Mouse (Mus musculus): Measurements from ENCODE around the gene Clpb. TPM values are rescaled to one million over a fixed set of nuclear protein-coding genes. Genes with fewer than 3 reads are reported as not detected.

Gene Clpb
- total RNA-seq, 2 experiments from 2014 or later = 3.2 to 18.4 TPM

DNA sequence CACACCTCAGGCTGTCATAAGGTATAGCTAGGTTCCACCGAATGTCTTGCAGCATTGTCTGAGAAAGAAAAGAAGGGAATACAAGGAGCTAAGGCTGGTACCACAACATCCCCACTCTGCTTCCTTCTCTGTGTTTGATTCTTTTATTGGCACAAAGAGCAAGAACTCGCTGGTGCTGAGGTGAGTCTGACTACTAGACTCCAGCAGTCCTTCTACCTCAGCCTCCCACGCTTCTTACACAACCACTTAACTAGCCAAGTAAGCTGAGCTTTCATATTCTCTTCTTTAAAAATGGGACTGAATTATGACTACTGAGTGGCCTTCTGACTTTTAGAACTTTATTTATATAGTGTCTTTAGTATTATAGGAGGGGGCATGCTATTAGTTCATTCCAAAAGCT is 56.9 kb downstream of the Clpb start:
- no peak for ATAC-seq (ENCODE audit: poor library complexity, severe bottlenecking)

DNA sequence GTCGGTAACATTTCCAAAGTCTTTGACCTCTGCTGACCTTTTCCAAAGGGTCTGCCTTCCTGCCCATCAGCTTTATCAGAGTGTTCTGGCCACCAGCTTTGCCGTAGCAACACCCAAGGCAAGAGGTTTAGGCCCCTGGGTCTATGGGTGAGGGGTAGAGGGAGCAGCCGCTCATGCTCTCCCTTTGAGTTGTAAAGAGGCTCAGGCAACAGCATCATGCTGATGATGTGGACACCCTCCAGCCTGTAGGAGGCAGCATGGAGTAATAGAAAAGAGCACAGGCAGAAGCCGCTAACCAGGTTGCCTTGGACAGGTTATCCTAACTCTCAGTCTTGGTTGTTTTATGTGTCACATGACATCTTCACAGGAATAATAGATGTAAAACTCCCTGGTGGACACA is 61.6 kb downstream of the Clpb start:
- no peak; the same call in 1 of the 2 replicates for ATAC-seq (ENCODE audit: poor library complexity, severe bottlenecking)

DNA sequence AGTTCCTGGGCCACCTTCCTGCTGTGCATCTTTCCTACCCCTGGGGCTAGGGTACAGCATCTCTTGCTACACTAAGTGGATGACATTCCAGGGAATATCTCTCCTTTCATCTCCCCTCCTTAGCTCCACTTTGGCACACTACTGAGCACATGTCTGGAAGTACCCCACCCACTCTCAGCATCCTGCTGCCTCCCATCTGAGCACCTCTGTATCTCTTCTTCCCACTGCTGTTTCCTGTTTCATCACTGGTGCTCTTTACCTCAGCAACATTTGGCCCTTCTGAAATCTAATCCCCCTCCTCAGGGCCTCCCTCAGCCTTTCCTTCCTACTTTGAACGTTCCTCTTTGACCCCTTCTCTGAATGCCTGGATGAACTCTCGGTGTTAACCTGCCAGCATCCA is 63.5 kb downstream of the Clpb start:
- ATAC-seq (ENCODE audit: poor library complexity, severe bottlenecking) = no peak

DNA sequence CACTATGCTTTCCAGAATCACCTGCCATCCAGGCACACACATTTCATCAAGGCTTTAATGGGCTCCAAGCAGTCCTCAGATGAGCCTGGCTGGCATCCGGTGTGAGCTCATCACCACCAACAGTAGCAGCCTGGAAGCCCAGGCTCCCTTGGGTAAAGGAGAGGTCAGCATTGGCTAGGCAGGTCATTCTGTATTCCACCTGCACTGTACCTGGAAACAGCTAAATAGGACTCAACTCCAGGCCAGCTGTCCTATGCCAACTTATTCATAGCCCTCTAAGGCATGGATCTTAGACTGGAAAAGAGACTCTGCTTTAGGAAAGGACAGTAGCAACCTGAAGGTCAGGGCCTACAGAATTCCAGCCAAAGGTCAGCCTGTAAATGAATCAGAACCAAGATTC is 68.7 kb downstream of the Clpb start:
- no peak for ATAC-seq (ENCODE audit: poor library complexity, severe bottlenecking)

DNA sequence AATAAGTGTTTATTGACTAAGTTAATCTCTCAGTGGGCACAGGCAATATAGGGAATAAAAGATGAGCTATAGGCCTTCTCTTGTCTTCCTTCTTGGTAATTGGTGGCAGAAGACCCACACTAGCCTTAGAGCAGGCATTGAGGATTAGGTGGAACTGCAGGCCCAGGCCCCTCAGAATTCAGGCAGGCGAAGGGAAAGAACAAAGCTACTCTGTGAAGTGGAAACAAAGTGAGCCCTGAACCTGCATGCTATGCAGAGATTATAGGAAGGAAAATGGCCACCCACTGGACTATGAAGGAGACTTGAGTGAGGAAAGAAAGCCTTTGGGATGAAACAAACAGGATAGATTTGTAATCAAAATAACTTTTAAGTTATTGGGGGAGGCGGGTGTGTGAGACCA is 69.6 kb downstream of the Clpb start:
- no peak for ATAC-seq (ENCODE audit: poor library complexity, severe bottlenecking)

DNA sequence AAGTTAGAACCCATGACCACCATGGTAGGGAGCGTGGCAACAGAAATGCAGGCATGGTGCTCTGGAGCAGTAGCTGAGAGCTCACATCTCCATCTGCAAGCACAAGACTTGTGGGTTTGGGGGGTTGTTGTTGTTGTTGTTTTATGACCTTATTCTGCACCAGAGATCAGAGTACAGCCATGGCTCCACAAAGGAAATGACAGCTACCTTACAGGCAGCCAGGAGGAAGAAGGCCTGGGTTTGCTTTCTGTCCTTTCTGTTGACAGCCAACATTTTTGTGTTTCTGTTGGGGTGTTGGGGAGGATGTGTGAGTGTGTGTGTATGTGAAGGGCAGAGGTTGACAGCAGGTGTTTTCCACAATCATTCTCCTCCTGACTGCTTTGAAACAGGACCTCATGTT is 71.9 kb downstream of the Clpb start:
- ATAC-seq (ENCODE audit: poor library complexity, severe bottlenecking) = no peak

DNA sequence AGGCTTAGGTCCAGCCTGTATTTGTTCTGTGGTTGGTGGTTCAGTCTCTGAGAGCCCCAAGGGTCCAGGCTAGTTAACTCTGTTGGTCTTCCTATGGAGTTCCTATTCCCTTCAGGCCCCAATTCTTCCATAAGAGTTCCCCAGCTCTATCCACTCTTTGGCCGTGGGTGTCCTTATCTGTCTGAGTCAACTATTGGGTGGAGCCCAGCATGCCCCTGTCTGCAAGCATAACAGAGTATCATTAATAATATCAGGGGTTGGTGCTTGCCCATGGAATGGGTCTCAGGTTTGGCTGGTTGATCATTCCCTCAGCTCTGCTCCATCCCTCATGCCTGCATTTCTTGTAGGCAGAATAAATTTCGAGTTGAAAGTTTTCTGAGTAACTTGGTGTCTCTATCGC is 74.3 kb downstream of the Clpb start:
- no peak for ATAC-seq (ENCODE audit: poor library complexity, severe bottlenecking)

DNA sequence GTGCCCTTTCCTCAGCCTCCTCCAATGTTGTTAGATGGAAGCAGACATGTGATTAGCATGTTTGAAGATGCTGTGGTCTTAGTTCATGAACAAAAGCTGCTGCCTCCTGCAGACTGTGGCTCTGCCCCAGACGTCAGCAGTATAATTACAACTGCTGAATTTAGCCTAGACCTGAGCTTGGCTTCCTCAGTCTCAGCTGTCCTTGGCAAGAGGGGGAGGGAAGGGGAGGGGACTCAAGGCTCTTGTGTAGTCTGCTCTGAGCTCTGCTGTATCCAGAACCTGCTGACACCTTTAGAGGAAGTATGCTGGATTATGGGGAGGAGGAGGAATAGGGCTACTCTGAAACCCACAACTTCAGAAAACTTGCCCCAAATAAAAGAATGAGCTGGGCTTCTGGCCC is 76.2 kb downstream of the Clpb start:
- no peak for ATAC-seq (ENCODE audit: poor library complexity, severe bottlenecking)

DNA sequence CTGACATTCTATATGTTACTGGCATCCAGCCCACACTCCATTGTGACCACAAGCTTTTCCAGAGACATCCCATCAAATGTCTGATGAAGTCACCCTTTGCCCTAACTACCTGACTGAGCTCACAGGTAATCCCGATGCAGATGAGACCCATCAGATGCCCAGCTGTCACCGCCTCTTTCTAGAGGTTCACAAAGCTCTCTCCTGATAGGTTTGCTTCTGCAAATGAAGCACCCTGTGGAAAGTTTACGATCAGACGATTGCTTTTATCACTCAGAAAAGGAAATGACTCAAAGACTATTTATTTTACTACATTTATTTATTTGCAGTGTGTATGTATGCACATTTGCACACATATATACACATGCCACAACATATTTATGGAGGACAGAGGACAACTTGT is 80.1 kb downstream of the Clpb start:
- no peak for ATAC-seq (ENCODE audit: poor library complexity, severe bottlenecking)

DNA sequence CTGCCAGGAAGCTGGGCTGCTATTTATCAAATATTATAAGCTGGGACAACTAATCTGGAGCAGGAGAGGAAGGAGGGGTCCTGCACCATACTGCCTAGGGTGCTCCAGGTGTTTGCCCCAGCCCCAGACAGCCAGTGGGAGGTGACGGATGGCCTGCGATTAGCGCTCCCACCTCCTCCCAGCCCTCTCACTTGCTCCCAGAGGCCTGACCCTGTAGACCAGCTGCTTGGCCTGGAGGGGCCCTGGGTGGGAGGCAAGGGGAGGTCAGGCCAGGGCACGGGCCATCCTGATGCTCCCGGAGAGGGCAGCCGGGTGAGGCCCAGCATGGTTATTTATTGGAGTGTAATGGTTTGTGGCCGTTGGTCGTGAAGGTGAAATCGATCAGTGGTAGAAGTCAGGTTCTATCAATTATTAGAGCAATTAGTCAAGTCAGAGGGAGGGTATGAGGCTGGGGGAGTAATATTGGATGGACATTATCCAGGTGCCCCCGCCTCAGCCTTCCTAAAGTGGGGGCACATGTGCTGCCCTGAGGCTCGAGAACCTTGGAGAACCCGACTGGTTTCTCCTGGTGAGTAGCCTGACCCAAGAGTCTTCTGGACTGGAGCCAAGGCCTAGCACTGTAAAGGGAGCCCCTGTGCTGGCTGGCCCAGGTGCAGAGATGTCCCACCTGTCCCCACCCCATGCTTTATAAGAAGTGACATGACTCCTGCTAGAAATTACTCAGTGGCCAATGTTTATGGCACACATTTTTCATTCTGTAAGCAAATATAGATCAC is 83.3 kb downstream of the Clpb start:
- no peak for ATAC-seq (ENCODE audit: poor library complexity, severe bottlenecking)

DNA sequence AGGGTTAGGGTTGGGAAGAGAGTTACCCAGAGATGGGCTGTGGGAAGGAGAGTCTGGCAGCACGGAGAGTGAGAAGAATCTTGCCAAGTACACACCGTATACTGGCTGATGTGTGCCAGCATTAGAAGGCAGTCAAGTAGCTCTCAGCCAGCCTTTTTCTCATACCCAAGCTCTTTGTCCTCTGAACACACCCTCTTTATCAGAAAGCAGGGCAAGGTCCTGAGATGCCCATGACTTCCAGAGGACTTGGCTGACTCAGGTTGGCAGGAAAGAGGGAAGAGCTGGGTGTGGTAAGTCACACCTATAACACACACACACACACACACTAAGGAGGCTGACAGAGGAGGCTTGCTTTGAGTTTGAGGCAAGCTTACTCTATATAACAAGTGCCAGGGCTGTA is 86.8 kb downstream of the Clpb start:
- ATAC-seq (ENCODE audit: poor library complexity, severe bottlenecking) = no peak

DNA sequence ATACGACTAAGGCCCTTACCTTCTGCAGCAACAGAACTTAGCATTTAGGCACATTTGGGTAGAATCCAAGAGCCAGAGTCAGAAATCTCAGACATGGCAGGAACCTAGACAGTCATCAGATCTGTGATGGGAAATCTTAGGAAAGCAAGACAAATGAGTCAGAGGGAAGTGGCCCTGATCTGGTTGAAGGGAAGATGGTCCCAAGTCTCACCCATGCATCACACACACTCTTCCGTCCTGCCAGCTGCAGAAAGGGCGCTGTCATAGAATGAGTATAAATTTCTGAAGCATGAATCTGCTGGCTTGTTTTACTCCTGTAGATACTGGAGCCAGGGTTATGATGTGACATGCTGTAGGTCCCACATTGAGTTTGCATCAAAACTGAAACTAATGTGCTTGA is 88.9 kb downstream of the Clpb start:
- ATAC-seq (ENCODE audit: poor library complexity, severe bottlenecking) = no peak

DNA sequence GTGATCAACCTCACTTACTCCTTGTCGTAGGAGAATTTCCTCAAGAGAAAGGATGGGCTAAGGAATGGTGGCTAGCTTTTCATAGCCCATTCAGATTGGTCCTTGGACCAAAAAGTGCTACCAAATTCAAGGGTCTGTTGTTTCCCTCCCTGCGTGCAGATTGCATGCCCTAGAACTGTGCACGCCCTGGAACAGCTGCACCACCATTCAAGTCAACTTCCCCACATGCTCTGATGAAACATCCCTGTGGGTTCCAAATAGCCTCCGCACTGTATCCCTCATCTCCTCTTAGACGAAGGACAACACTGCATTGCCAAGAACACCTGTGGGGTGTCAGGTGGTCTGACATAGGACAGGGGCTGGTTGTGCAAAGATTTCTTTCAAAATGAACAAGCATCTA is 90.1 kb downstream of the Clpb start:
- ATAC-seq (ENCODE audit: poor library complexity, severe bottlenecking) = no peak

DNA sequence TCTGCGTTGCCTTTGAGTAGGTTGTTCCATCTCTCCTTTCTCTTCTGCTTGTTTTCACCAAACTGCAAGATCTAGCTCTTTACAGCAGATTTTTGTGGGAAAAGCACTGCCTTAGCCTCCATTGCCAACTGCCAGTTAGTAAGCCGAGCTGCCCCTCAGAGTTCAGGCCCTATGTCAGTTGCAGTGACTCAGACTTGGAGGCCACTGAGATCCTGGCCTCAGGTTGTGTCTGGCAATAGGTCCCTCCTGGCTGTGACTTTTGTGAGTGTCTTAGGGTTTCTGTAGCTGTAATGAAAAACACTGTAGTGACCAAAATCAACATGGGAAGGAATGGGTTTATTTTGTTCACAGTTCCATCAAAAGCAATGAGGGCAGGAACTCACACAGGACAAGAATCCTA is 91.0 kb downstream of the Clpb start:
- ATAC-seq (ENCODE audit: poor library complexity, severe bottlenecking) = no peak

DNA sequence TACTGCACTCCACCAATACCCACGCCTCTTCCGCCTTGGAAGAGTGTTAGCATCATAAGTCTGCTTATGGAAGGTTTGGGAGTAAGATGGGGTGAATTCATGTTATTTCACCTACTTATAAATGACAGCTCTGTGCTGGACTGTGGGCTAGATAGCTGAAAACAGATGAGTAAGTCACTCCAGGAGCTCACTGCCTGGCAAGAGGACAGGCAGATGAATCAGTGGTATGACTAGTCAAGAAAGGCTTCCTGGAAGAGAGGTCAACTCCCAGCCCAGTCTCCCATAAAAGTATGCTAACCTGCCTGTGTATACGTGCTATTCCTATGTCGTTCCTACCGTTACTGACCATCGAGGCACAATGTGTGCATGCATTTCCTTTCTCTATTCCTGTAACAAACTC is 91.9 kb downstream of the Clpb start:
- ATAC-seq (ENCODE audit: poor library complexity, severe bottlenecking) = no peak

DNA sequence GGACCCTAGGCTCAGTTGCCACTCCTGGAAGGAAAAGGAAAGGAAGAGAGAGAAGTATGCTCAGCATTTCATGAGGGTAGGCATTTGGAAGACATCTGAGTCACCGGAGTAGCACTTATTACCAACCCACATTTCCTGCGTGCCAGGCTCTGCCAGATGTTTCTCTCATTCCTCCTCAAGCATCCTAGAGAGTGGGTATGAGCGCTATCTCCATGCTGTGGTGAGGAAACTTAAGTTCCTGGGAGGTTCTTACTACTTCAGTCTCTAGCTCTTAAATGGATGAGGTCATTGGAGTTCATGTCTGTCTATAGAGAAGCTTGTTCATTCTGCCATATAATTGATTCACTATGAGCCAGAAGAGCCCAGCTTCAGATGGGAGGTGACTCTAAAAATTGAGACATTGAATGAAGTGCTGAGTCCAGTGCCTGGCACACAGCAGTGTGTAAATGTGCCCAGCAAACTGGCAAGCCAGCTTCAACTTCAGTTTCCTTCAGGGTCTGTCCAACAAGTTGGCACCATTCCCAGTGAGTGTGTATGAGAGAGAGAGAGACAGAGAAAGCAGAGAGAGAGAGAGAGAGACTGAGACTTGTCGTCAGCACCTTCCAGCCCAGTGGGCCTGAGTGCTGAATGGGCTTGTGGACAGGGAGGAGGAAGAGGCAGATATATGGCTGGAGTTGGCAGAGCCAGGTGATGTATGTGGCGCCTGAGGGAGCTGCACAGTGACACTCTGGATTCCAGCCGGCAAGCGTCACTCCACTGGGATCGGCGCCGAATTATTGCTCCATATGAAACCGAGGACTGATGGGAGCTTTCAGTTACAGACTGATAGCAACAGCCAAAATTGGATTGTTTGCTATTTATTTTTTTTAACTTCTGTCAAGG is 98.7 kb downstream of the Clpb start:
- ATAC-seq (ENCODE audit: poor library complexity, severe bottlenecking) = no peak

DNA sequence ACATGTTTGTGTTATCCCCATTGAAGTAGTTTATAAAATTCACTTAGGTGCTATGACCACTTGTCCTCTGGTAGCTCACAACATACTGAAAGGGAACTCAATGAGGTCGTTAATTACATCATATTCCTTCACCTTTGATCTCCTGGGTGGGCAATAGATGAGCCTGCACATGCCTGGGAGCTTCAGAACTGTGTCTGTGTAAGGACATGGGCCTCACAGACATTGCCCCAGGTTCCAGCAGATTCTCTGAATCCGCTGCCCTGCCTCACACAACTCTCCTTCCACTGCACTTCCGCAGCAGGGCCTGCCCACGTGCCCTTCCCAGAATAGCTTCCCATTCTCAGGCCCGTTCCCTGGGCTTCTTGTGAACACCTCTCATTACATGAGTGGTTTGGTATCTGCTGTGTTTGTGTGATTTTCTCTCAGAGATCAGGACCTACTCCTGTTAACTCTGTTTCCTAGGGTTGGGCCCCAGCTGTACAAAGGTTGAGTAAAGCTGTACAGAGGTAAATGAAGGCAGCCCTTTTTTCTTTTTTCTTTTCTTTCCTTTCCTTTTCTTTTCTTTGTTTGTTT is 104.0 kb downstream of the Clpb start:
- ATAC-seq (ENCODE audit: poor library complexity, severe bottlenecking) = no peak

DNA sequence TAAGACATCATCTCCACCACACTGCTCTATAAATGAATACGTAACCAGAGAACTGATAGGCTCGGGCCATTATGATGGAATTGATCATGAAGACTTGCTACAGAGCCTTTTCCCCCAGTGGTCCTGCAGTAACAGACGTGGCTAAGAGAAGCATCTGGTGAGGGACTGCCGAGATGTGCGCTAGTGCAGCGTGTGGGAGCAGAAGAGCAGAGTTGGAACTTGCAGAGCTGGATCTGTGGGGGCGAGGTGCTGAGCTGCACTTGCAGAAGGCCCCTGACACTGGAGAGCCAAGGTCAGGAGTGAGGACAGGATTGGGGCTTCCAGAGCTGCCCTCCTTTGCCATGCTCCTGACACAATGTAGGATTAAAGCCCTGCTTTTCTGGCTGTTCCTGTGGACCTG is 106.6 kb downstream of the Clpb start:
- ATAC-seq (ENCODE audit: poor library complexity, severe bottlenecking) = no peak

DNA sequence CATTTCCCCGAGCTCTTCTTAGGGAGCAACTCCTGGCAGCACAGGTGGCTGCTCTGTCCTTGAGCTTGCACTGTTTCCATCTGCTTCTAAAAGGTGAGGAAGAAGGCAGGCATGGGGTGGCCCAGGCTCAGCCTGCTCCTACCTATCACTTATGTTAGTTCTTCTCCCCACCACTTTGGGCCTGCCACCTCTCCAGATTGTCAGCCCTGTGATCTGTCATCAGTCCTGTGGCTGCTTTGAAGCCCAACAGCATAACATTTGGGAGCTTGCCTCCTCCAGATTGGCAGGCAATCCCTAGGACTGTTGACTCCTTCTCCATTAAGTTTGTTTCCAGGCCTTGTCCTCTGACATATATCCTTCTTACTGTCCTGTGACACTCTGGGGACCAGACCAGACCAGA is 108.2 kb downstream of the Clpb start:
- ATAC-seq (ENCODE audit: poor library complexity, severe bottlenecking) = no peak

DNA sequence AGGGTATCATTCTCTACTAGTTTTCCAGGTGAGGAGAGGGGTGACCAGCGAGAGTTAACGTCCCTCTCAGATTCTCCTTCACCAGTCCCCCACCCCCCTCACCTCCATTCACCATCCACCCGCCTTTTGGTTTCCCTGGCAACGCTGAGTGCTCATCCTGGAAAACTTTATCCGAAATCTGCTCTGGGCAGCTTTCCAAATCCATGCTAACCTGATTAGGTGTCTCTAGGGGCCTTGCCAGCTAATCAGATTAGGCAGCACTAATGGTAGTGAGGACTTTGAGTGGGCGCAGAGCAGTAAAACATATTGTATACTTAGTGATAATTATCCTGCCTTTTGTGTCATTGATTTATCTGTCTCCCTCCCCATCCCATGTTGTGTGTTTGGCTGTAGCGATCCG is 109.3 kb downstream of the Clpb start:
- ATAC-seq (ENCODE audit: poor library complexity, severe bottlenecking) = no peak

DNA sequence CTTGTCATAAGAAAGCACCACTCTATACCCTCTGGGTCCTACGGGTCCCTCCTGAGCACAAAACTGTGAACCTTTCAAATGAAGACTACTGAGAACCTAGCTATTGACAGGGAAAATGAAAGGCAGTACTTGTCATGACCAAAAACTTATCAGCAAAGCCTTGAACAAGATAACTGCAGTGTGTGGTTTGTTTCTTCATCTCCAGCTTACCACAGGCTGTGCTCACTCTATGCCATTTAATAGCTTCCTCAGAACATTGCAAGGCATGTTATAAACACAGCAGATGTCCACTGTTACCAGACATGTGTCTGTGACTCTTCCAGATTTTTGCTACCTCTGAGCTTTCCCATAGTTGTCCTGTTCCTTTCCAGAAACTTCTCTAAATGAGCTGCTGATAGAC is 113.6 kb downstream of the Clpb start:
- peak; percentile 69 for ATAC-seq (ENCODE audit: poor library complexity, severe bottlenecking)

DNA sequence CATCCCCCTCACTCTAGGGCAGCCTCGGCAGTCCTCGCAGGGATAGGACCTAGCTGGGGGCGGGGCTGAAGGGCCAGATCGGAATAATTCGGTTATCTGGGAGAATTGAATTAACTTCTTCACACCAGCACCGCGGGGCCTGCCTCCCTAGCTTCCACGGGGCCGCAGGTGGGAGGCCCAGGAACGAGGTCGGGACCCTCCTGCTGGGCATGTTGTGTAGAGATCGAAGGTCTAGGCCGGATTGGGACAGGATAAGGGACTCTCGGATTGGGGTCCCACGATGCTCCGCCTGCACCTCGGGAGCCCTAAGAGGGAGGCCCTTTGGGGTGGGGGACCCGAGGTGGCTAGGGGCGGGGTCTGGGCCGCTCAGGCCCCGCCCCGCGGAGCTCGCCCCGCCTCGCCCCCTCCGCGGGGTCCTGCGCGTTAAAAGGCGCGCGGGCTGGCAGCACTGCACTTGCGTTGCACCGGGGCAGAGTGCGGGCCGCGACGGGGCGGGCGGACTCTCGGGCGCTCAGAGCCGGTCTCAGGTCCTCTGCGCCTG is 154.5 kb downstream of the Clpb start, which contains the start of gene Phox2a:
Gene Phox2a, plus strand, starts transcription at position 453 of the 541 bp plus-strand sequence.
- ATAC-seq (ENCODE audit: poor library complexity, severe bottlenecking) = no peak

All from megakaryocyte, adult 5-6 weeks (primary cell).